Mouse (Mus musculus) bone marrow, adult 2 months (tissue): Measurements from ENCODE around the gene Eno3. TPM values are rescaled to one million over a fixed set of nuclear protein-coding genes. Genes with fewer than 3 reads are reported as not detected.

Experiments used
- H3K27ac ChIP-seq: fragments of 200-500 bp; 2 replicates; pipeline ENCODE4 v1.5.1; 2012; ENCODE audit warnings: low read depth, mild to moderate bottlenecking, control low read depth, inconsistent platforms, low read length; ENCODE audit not compliant: control insufficient read depth, poor library complexity, insufficient read depth
- H3K4me1 ChIP-seq: fragments of 200-500 bp; 2 replicates; pipeline ENCODE4 v1.6.1; 2011; ENCODE audit warnings: low read length; ENCODE audit not compliant: control insufficient read depth, insufficient read depth
- H3K4me3 ChIP-seq: fragments of 200-500 bp; replicated peaks from 2 replicates; pipeline ENCODE3; 2011; ENCODE audit warnings: mild to moderate bottlenecking, low read depth, low read length, control low read depth; ENCODE audit not compliant: control insufficient read depth
- CTCF ChIP-seq: fragments of 200-500 bp; IDR thresholded peaks from 2 replicates; pipeline ENCODE4 v1.5.1; 2011; ENCODE audit warnings: low read length, control low read depth; ENCODE audit not compliant: control insufficient read depth, insufficient read depth
- POLR2A ChIP-seq: fragments of 200-500 bp; IDR thresholded peaks from 2 replicates; pipeline ENCODE4 v1.6.1; 2011; ENCODE audit warnings: low read depth, mild to moderate bottlenecking, control low read depth, low read length, borderline replicate concordance; ENCODE audit not compliant: control insufficient read depth
- WGBS: fragments of 180-500 bp; shearing (Covaris S2); methylation state at CpG from one replicate; pipeline ENCODE4 v1.1.7; 2018; 5-methylcytosine and 5-hydroxymethylcytosine counted together
- polyA plus RNA-seq: library from polyadenylated mRNA; stranded (reverse); fragments of >200 nt; gene quantifications from 2 replicates; pipeline ENCODE4 v1.2.4, GENCODE M21; 2011; ENCODE audit warnings: low replicate concordance; ENCODE audit not compliant: missing spikeins, insufficient read depth, insufficient read length

Eno3 gene
- polyA plus RNA-seq, 1 experiment: 29.8 TPM

DNA sequence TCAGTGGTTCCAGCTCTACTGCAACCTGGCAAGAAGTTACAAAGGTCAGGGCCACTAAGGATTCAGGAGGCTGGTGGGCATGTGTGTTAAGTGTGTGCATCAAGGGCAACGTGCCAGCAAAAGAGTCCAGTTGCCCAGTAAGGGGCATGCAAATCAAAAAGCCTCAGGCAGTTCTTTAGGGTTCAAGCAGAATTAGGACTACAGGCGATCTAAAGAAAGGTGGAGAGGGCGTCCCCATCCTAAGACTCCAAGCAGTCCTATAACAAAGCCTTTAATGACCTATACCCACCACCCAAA, 10.8 kb upstream of the Eno3 start:
- Histone ChIP-seq H3K4me3 (peak overlapping the region; percentile 92), H3K27ac (peak overlapping the region; percentile 95), H3K4me1 (peaks cover 8% of the 10 kb centered on the region; the same call in 1 of the 2 replicates)
- WGBS: 14% methylated on average over 3 of the region's 3 CpGs
- TF ChIP-seq POLR2A (no peak), CTCF (no peak)

GRCm38 (mm10) chr11:70646691-70647650, 10.0 kb upstream of the Eno3 start, which contains the start of the genes Rnf167 and Slc25a11:
Rnf167 (plus strand) TSS chr11:70647235.
Slc25a11 (minus strand) TSS chr11:70647479.
- WGBS: under 1% methylated on average over 63 of the region's 63 CpGs
- Histone ChIP-seq H3K27ac (peak within 1 kb of the TSS; percentile 95), H3K4me1 (peaks cover 8% of the 10 kb centered on the region; the same call in 1 of the 2 replicates), H3K4me3 (peak within 1 kb of the TSS; percentile 92)
- 0 out of 2 replicates have a peak, but pooled peaks have one; percentile 8 for TF ChIP-seq CTCF
- TF ChIP-seq POLR2A: peak; percentile 89

DNA sequence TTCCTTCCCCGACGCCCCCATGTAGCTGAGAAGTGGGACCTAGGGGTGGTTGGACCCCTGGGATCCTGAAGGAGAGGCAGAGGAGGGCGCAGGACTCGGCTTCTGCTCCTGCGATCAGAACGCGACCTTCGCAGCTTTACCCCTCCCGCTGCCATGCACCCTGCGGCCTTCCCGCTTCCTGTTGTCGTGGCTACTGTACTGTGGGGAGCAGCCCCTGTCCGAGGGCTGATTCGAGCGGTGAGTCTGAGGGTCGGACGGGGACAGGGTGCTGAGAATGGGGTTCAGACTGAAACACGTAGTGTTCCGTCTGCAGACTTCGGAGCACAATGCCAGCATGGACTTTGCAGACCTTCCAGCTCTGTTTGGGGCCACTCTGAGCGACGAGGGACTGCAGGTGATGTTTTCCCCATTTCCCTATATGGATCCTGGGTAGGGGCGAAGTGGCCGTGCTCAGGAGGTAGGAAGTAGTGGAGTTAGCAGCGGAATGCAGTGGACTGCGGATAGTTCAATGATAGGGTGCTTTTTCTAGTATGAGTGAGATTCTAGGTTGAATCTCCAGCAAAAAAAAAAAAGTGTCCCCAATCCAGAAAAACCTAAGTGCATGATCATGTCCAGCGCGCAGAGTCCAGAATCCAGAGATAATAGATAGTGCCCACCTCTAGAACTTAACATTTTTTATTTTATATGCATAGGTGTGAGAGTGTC, 9.1 kb upstream of the Eno3 start:
- 2% methylated on average over 28 of the region's 28 CpGs for WGBS
- Histone ChIP-seq H3K27ac (peak overlapping the region; percentile 89), H3K4me1 (peaks cover 8% of the 10 kb centered on the region; the same call in 1 of the 2 replicates), H3K4me3 (peak overlapping the region; percentile 82)
- no peak for TF ChIP-seq CTCF
- peak; percentile 47; the same call in 1 of the 2 replicates for TF ChIP-seq POLR2A

- Histone ChIP-seq H3K27ac (peak overlapping the region; percentile 89; the same call in 1 of the 2 replicates), H3K4me3 (peak overlapping the region; percentile 82), H3K4me1 (peaks cover 8% of the 10 kb centered on the region; the same call in 1 of the 2 replicates)
- no peak for TF ChIP-seq POLR2A
- TF ChIP-seq CTCF: no peak
- WGBS: 5% methylated on average over 4 of the region's 4 CpGs
Observed at GRCm38 (mm10) chr11:70648512-70648911, 8.5 kb upstream of the Eno3 start.

GRCm38 (mm10) chr11:70649185-70649734, 7.7 kb upstream of the Eno3 start:
- Histone ChIP-seq H3K4me1 (peaks cover 8% of the 10 kb centered on the region; the same call in 1 of the 2 replicates), H3K27ac (peak overlapping the region; percentile 46; the same call in 1 of the 2 replicates), H3K4me3 (peak overlapping the region; percentile 38)
- TF ChIP-seq POLR2A: no peak
- TF ChIP-seq CTCF: no peak
- 73% methylated on average over 8 of the region's 8 CpGs for WGBS

GRCm38 (mm10) chr11:70650322-70651175, 6.5 kb upstream of the Eno3 start:
- Histone ChIP-seq H3K4me1 (peaks cover 8% of the 10 kb centered on the region; the same call in 1 of the 2 replicates), H3K4me3 (peak overlapping the region; percentile 22), H3K27ac (peak overlapping the region; percentile 74)
- TF ChIP-seq POLR2A (peak; percentile 32; the same call in 1 of the 2 replicates), CTCF (no peak)
- 29% methylated on average over 12 of the region's 12 CpGs for WGBS

DNA sequence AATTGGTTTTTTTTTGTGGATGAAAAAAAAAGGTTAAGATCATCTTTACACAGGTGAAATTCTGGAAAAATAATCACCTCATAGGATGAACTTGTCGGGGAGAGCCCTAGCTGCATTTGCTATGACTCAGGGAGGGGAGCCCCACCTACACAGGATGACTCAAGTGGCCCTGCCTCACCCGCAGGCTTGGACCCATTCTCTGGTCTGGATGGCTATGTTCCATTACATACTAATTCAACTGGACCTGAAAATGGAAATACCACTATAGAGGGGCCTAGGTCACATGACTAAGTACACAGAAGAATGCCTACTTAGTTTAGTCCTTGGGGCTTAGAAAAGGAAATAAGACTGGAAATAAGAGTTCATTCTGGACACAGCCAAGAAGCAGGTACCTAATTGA, 5.6 kb upstream of the Eno3 start:
- H3K4me3 ChIP-seq: peak overlapping the region; percentile 26
- WGBS: 16% methylated on average over 2 of the region's 2 CpGs
- H3K4me1 ChIP-seq: peaks cover 8% of the 10 kb centered on the region

More for the DNA sequence above, 5.6 kb upstream of the Eno3 start:
- peak overlapping the region; percentile 74; the same call in 1 of the 2 replicates for H3K27ac ChIP-seq
- no peak for TF ChIP-seq POLR2A
- TF ChIP-seq CTCF: no peak
